Mouse (Mus musculus) duodenum, adult 2 months (tissue): ENCODE results near the gene Sdc1. TPM values are rescaled to one million over a fixed set of nuclear protein-coding genes. Genes with fewer than 3 reads are reported as not detected.

Experiments
- polyA plus RNA-seq: library from polyadenylated mRNA; depleted of rRNA; stranded (reverse); fragments of >200 nt; gene quantifications from 2 replicates; pipeline ENCODE4 v1.2.3, GENCODE M21; 2012; ENCODE audit warnings: low replicate concordance; rRNA removed

Sdc1 gene
- polyA plus RNA-seq: 49.1 and 106 TPM in 2 replicates

DNA sequence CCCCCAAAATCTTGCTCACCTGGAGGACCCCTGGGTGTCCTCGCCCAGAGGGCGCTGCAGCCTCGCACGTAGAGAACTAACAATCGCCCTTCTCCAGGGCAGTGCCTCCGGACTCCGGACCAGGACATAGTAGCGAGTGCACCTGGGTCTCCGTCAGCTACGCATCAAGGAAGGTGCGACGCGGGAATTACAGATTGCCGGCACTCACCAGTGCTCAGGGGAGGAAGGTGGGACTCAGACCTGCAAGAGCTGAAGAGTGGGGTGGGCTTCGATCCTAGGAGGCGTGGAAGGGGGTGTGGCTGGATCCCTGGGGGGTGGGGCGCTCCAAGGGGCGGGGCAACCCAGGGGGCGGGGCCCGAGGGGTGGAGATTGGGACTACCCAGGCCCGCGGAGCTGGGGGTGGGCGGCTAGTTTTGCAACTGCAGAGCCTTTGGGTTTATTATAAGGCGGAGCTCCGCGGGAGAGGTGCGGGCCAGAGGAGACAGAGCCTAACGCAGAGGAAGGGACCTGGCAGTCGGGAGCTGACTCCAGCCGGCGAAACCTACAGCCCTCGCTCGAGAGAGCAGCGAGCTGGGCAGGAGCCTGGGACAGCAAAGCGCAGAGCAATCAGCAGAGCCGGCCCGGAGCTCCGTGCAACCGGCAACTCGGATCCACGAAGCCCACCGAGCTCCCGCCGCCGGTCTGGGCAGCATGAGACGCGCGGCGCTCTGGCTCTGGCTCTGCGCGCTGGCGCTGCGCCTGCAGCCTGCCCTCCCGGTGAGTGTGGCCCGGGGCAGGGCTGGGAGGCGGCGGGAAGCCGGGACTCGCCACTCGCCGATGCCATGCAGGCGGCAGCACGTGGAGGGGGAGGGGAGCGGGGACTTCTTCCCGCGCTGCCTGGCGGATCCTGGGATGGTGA, at the start of gene Sdc1:
Sdc1 (plus strand) TSS at position 378 of the 898 bp plus-strand sequence.

Other genes starting within 250 kb of the Sdc1 start
- 39.7 and 185 TPM in 2 replicates for gene Slc7a15, start 172.3 kb upstream of the Sdc1 start, polyA plus RNA-seq
- 10.0 and 16.5 TPM in 2 replicates for gene Pum2, start 97.2 kb upstream of the Sdc1 start, polyA plus RNA-seq
- 59.4 and 84.2 TPM in 2 replicates for gene Laptm4a, start 150.3 kb downstream of the Sdc1 start, polyA plus RNA-seq
- gene Matn3, start 176.6 kb downstream of the Sdc1 start, polyA plus RNA-seq: not detected in 2 replicates
- 0.12 TPM in 1 of 2 replicates, not detected in the other for gene Wdr35, start 202.6 kb downstream of the Sdc1 start, polyA plus RNA-seq